Mouse (Mus musculus): ENCODE results near the gene Pgrmc2.

DNA sequence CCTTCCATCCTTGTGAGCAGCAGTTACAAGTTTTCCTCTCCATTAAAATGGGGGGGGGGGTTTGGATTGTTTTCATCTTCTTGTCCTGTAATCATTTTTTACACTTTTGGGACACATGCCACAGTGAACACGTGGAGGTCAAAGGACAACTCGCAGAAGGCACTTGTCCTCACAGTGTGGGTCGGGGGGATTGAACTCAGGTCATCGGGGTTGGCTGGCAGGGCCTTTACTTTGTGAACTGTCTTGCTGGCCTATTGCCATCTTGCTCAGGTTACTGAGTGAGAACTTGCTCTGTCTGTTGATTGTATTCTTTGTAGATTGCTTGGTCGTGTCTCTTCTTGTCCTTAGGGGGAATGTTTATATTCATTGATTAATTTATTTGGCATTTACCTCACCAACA lies 41.6 kb downstream of the Pgrmc2 start:
- TF ChIP-seq MAX (IDR thresholded peaks at IDR 0.05; ENCODE audit: low read length) (no peak), MYC (IDR thresholded peaks at IDR 0.05; ENCODE audit: low read depth, low read length) (no peak), CTCF (conservative IDR thresholded peaks at IDR 0.05 in 1 of 2, IDR thresholded peaks at IDR 0.05 in 1 of 2; ENCODE audit: low read depth in 2 of 2, low read length in 2 of 2) (no peak), RCOR1 (conservative IDR thresholded peaks at IDR 0.05; ENCODE audit: low read depth, low read length) (no peak), TBP (conservative IDR thresholded peaks at IDR 0.05; ENCODE audit: low read depth, low read length) (no peak), EP300 (IDR thresholded peaks at IDR 0.05; ENCODE audit: low read length) (no peak), JUN (IDR thresholded peaks at IDR 0.05; ENCODE audit: insufficient read depth, low read depth, low read length) (no peak), POLR2A (IDR thresholded peaks at IDR 0.05; ENCODE audit: low read depth, low read length) (no peak), BHLHE40 (IDR thresholded peaks at IDR 0.05; ENCODE audit: low read depth, low read length) (no peak), POLR2AphosphoS2 (IDR thresholded peaks at IDR 0.05; ENCODE audit: low read depth, low read length) (no peak), USF2 (conservative IDR thresholded peaks at IDR 0.05; ENCODE audit: low read depth, low read length) (no peak), HCFC1 (IDR thresholded peaks at IDR 0.05; ENCODE audit: low read depth, low read length) (no peak)
